Mouse (Mus musculus) hindlimb bud, embryonic 11.5 days (tissue): ENCODE data around the gene Pccb.

Source experiments
- DNase-seq: peaks from one replicate; pipeline ENCODE4 v3.0.0-alpha.2; 2012; ENCODE audit warnings: low read depth, low spot score; ENCODE audit errors: extremely low spot score

The Pccb gene

DNA sequence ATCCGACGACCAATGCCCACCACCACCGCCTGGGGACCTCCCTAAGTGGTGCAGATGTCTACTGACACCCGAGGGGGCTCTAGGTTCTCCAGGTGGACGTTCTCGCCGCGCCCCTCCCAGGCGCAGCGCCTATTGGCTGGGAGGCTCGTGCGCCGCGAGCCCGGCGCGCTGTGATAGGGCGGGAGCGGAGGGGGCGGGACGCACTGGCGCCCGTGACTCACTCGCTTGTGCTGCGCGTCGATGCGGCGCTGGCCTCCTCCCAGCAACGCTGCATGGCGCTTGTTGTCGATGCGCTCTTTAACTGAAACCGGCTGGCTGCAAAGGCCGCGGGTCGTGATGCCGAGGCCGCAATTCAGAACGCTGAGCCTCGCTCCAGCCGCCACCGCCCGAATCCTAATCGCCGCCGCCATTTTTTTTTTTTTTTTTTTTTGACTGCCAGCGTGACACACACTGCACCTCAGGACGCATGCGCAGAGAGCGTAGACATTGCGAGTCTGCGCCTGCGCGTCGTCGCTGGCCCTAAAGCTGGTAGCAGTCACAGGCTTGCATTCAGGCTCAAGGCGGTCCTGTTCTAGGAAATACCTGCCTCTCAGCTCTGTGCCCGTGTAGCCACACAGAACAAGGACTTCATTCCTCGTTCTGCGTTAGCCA lies at the start of gene Pccb:
Gene Pccb (minus strand): TSS at position 451 of the 651 bp plus-strand sequence.
- peak; percentile 98 for DNase-seq

DNA sequence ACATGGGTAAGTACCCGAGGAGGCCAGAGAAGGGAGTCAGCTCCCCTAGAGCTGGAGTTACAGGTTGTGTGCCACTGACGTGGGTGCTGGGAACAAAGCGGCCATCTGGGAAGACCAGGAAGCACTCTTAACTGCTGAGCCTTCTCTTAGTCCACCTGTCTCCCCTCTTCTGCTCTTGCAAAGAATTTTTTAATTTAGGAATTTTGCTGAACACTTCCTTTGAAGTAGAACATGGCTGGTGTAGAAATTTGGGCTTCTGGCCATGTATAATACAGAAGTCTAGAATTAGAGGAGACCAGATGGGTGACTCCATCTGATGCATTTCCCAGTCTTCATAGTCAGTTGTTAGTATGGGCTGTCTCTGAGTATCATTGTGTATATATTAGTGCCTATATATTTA lies 49.0 kb upstream of the Pccb start:
- DNase-seq, result no peak

DNA sequence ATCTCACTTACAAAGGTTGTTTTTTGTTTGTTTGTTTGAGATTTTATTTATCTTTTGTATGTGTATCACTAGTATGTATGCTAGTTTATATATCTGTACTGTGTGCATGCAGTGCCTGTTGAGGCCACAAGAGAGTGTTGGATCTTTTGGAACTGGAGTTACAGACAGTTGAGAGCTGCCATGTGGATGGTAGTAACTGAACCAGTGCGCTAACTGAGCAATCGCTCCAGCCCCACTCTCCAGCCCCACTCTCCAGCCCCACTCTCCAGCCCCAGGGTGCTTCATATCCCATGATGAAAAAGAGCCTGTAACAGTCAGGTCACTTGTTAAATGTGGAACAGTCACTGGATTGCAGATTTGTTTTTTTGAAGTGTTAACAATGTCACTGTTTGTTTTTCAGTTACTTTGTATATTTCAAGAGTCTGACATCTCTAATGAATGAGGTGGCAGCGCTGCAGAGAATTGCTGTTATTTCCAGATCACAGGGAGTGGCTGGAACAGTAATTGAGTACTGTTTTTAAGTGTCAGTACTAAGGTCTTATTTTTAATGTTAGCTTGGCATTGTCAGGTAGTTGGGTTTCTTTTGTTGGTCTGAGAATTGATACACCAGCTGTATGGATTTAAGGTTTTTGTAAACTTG lies 45.5 kb upstream of the Pccb start:
- no peak for DNase-seq

DNA sequence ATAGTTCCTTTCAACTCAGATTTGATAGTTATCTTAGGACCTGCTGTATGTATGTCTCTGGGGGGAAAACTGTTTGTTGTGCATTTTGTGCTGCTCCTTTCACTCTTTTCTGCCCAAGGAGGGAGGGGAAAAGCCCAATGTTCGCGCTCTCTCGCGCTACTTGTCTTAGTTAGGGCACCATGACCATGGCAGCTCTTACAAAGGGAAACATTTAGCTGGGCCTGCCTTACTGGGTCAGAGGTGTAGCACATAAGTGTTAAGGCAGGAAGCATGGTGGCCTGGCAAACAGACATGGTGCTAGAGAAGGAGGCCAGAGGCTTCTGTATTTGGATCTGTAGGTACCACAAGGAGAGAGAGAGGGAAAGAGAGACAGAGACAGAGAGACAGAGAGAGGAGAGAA lies 43.9 kb upstream of the Pccb start:
- DNase-seq, result no peak

- no peak for DNase-seq
Measured at GRCm38 (mm10) chr9:101077486-101077885, 42.8 kb upstream of the Pccb start.

DNA sequence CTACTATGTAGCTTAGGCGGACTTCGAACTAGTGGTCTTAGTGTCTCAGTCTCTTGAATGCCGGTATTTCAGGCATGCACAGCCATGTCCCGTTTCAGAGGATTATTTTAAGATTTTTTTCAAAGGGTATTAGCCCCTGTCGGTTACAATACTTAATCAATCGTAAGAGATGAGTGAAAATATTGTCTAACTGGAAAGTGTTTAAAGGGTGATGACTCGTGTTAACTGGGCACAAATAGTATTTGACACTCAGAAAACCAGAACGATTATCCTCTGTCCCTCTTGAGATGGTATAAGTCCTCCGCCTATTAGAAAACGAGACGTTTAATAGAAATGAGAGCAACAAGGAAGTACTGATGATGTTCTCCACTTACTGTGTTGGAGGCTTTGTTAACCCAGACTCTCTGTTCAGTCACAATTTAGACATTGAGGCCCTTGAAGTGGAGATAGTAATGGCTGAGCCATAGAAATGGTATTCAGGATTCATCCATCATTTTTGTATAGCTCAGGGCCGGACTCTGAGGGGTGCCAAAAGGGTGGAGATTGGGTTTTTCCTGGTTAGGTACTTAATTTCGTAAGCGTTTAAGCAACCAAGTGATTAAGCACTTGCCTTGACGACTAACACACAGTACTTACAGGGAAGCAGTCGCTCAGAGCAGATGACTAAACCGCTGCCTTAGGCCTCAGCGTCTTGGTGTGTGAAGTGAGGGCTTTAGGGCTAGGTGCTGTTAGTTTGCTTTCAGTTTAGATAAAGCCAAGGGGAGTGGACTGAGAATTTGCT lies 41.6 kb upstream of the Pccb start:
- DNase-seq, result no peak

GRCm38 (mm10) chr9:101075694-101076093 lies 41.0 kb upstream of the Pccb start:
- no peak for DNase-seq

GRCm38 (mm10) chr9:101075091-101075581 lies 40.4 kb upstream of the Pccb start:
- DNase-seq, result no peak

GRCm38 (mm10) chr9:101074332-101075021 lies 39.8 kb upstream of the Pccb start:
- no peak for DNase-seq

DNA sequence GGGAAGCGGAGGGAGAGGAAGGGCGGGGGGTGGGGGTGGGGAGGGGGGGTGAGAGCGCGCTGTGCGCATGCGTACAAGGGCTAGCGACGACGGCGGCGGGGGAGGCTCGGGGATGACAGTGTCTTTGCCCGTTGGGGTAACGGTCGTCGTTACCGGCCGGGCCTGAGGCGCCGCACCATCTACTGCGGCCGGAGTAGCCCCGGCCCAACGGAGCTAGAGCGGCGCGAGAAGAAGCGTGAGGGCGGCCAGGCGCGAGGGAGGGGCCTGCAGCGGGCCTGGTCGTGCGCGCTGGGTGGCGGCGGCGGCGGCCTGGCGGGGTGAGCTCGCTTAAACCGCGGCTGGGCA lies 39.3 kb upstream of the Pccb start, which contains the start of gene Msl2:
Gene Msl2 (plus strand): TSS at position 115 of the 345 bp plus-strand sequence.
- no peak for DNase-seq

DNA sequence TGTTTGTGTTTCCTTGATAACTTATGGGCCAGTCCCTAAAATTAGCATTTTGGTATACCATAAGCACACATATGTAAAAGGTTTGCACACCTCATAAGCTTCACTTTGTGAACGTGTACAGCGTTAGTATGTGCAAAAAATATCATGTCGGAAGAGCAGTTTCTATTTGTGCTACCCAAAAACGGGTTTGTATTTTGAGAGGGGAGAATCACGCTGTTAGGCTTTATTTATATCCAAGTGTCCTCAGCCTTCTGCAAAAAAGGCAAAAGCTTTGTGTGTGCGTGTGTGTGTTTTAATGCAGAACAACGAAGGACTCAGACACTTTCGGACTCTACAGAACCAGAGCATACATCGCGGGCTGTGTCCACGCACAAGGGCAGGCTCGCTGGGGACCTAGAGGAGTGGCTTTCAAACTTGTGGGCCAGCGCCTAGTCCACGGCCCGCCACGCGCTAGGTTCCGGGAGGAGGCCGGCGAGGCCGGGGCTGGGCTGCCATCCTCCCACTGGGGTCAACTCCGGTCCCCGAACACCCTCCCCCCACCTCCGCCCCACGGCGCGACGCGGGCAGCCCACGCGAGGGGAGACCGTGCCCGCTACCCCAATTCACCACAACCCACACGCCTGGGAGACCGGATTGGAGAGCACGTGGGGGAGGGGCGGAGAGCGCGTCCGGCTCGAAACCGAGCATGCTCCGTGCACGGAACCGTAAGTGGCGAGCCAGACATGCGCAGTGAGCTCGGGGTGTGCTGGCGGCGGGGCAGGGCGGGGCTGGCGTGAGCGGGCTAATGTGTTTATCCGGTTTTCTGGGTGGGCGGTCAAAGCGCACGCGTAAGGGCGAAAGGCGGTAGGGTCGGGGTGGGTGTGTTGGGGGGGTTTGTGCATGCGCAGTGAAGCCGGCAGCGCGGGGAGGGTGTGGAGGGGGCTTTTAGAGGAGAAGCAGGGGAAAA lies 38.6 kb upstream of the Pccb start:
- peak; percentile 91 for DNase-seq

DNA sequence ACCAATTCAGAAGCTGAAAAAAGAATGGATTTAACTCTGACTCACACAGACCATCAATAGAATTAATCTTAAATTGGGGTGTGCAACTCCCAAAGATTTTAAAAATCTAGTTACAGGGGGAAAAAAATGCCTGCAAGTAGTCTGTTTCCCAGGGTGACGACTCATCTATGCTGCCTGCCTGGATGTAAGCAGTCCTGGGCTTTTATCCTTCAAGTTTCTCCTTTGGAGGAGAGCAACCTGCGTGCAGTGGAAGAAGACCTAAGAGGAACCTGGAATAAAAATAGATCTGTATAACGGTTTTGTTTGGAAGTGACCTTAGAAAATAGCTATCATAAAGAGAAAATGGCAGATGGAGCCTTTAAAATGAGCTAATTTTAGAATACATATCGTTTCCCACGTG lies 37.8 kb upstream of the Pccb start:
- no peak for DNase-seq

DNA sequence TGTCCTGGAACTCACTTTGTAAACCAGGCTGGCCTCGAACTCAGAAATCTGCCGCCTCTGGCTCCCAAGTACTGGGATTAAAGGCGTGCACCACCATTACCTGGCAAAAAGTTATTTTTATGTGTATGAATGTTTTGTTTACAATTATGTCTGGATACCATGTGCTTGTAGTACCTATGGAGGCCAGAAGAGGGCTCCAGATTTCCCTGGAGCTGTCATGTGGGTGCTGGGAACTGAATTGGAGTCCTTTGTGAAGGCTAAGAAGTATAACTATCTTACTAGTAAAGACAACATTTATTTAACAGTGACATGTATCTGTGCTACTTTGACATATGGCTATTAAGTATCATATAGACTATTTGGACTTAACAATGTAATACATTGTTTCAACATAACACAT lies 35.1 kb upstream of the Pccb start:
- no peak for DNase-seq

GRCm38 (mm10) chr9:101065076-101065602 lies 30.4 kb upstream of the Pccb start:
- no peak for DNase-seq

DNA sequence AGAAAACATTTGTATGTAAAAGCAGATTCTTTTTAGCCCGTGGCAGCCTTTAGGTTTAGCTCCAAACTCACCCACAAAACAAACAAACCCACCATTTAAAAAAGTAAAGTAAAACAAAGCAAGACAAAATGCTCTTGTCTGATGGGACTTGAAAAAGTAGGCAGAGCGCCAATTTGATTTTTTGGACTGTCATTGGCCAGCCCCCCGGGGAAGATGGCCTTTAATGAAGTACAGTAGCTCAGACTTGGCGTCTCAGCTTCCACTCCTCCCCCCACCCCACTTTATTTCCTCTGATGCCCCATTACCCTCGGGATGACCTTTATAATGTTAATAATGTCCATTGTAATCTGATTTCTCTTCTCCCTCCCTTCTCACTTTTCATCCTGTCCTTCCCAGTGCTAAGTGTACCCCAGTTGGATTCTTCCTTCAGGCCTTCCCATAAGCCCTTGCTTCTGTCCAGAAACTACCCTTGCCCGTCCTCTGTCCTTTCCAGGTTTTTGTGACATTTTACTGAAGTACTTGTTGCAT lies 27.6 kb upstream of the Pccb start:
- no peak for DNase-seq

GRCm38 (mm10) chr9:101061035-101061434 lies 26.3 kb upstream of the Pccb start:
- DNase-seq, result no peak

DNA sequence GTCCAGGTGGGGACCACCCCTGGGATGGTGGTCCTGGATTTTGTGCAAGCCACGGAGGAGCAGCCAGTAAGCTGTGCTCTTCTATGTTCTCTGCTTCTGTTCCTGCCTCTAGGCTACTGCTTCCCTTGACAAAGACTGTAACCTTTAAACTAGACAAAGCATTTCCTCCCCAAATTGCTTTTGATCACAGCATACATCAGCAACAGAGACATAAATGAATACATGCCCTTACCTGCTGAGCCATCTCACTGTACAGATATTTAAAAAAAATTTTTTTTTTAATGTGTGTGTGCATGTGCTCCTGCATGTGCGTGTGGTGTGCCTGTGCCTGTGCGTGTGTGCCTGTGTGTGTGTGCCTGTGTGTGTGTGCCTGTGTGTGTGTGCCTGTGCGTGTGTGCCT lies 22.5 kb upstream of the Pccb start:
- no peak for DNase-seq

DNA sequence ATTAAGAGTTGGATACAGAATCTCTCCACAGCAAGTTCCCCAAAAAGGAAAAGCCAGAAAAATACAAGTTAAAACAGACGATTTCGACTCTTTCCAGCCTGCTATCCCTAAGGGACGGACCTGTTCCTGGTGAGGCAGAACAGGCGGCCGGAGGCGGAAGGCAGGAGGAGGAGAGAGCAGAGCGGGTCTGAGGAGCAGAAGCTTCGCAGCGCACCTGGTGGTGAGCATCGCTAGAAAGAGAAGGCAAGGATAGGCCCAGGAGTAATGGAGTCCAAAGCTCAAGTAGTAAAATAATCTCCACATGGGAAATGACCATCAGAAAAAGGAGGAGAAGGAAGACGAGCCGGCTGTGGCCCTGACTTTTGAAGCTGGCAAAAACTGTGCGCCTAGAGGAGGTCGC lies 18.6 kb upstream of the Pccb start:
- no peak for DNase-seq

- DNase-seq, result no peak
Measured at GRCm38 (mm10) chr9:101052691-101053090, 18.0 kb upstream of the Pccb start.

DNA sequence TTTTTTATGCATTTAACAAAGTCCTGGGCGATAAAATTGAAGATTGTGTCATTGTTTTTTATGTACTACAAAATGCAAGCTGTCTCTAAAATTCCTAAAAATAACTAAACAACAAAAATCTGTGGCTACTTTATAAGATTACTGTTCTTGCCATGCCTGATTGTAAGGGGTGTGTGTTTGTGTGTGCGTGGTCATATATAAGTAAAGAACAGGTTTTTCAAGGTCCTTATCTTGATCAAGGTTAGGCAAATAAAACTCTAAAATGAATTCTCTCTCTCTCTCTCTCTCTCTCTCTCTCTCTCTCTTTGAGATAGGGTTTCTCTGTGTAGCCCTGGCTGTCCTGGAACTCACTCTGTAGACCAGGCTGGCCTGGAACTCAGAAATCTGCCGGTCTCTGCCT lies 17.3 kb upstream of the Pccb start:
- no peak for DNase-seq
